Mouse (Mus musculus): ENCODE measurements at regions not wholly inside any gene's neighbourhood (a gene's known extent, or its start where the extent isn't known, plus 50 kb on each side); places are given as distances from the start of the nearest gene placed in this dataset.

- TF ChIP-seq POLR2A (IDR thresholded peaks at IDR 0.05; ENCODE audit: borderline replicate concordance, control insufficient read depth, low read depth, low read length) (no peak), CTCF (IDR thresholded peaks at IDR 0.05; ENCODE audit: control insufficient read depth, insufficient read depth, low read length) (no peak)
Measured at GRCm38 (mm10) chr15:50301831-50302230, 3582.9 kb upstream of the Gm7489 start.

Data from bone marrow, adult 2 months (tissue).